Mouse (Mus musculus) kidney, adult 2 months (tissue): ENCODE data around the gene Hist1h2bf. TPM values are rescaled to one million over a fixed set of nuclear protein-coding genes. Genes with fewer than 3 reads are reported as not detected.
A peak's percentile ranks its signal among the peaks of the same experiment; 100 is the strongest.
"Not testable (repeated sequence)": the region's sequence is repeated elsewhere in the genome, so short reads cannot be mapped to it uniquely, and the experiment has no call there.

Experiments used
- DNase-seq: peaks from one replicate; pipeline ENCODE4 v3.0.0; 2021
- H3K27ac ChIP-seq: fragments of 200-500 bp; 2 replicates; pipeline ENCODE4 v1.5.1; 2012; ENCODE audit warnings: low read depth, low read length, control low read depth, inconsistent platforms; ENCODE audit not compliant: insufficient read depth
- H3K27me3 ChIP-seq: fragments of 200-500 bp; replicated peaks from 2 replicates; pipeline ENCODE4 v1.6.1; 2012; ENCODE audit warnings: mild to moderate bottlenecking, moderate library complexity, low read length, inconsistent platforms; ENCODE audit not compliant: control insufficient read depth, insufficient read depth
- H3K36me3 ChIP-seq: fragments of 200-500 bp; 2 replicates; pipeline ENCODE4 v1.6.1; 2012; ENCODE audit warnings: mild to moderate bottlenecking, moderate library complexity, low read length, inconsistent platforms; ENCODE audit not compliant: control insufficient read depth, insufficient read depth
- H3K4me1 ChIP-seq: fragments of 200-500 bp; 2 replicates; pipeline ENCODE4 v1.6.1; 2011; ENCODE audit warnings: low read length; ENCODE audit not compliant: control insufficient read depth, insufficient read depth
- H3K4me3 ChIP-seq: fragments of 200-500 bp; 2 replicates; pipeline ENCODE4 v1.5.1; 2011; ENCODE audit warnings: mild to moderate bottlenecking, low read depth, low read length, control low read depth; ENCODE audit not compliant: insufficient read depth
- CTCF ChIP-seq: fragments of 200-500 bp; conservative IDR thresholded peaks from 2 replicates; pipeline ENCODE4 v1.5.1; 2011; ENCODE audit warnings: low read depth, mild to moderate bottlenecking, control low read depth, low read length, moderate library complexity, mixed read lengths; ENCODE audit not compliant: insufficient read depth, insufficient read length
- POLR2A ChIP-seq: fragments of 200-500 bp; IDR thresholded peaks from one replicate; pipeline ENCODE4 v1.6.1; 2011; ENCODE audit warnings: low read depth, low read length, control low read depth
- WGBS: fragments of 180-500 bp; shearing (Covaris S2); methylation state at CpG from one replicate; pipeline ENCODE4 v1.1.7; 2018; 5-methylcytosine and 5-hydroxymethylcytosine counted together
- polyA plus RNA-seq: library from polyadenylated mRNA; depleted of rRNA; stranded (reverse); fragments of >200 nt; gene quantifications from 2 replicates; pipeline ENCODE4 v1.2.3, GENCODE M21; 2012

Gene Hist1h2bf
- polyA plus RNA-seq, 1 experiment: 0.30 TPM

DNA sequence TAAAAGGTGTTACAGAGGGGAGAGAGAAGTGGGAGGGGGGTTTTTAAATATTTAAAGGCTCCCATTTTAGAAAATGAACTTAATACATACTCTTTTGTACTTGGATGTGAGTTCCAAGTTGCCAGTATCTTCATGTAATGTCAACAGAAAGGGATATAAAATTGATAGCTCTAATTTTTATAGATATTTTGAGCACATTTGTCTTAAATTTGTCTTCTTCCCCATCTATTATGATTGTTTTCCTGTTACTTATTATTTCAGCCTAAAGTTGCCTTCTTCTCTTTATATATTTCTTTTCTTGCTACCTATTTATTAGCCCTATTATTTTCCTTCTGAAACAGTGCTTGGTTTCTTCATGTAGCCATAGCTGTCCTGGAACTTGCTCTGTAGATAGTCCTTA, 21.0 kb downstream of the Hist1h2bf start, which contains the start of gene Hist1h1d:
Gene Hist1h1d, plus strand, starts transcription at position 301 of the 400 bp plus-strand sequence.
- Histone ChIP-seq H3K4me3 (no peak within 1 kb of the TSS), H3K4me1 (no peaks in the 10 kb centered on the region), H3K27ac (no peak within 1 kb of the TSS), H3K36me3 (no peaks in the 10 kb centered on the region), H3K27me3 (no peaks in the 10 kb centered on the region)
- DNase-seq: no peak
- no peak for TF ChIP-seq POLR2A
- no peak for TF ChIP-seq CTCF

DNA sequence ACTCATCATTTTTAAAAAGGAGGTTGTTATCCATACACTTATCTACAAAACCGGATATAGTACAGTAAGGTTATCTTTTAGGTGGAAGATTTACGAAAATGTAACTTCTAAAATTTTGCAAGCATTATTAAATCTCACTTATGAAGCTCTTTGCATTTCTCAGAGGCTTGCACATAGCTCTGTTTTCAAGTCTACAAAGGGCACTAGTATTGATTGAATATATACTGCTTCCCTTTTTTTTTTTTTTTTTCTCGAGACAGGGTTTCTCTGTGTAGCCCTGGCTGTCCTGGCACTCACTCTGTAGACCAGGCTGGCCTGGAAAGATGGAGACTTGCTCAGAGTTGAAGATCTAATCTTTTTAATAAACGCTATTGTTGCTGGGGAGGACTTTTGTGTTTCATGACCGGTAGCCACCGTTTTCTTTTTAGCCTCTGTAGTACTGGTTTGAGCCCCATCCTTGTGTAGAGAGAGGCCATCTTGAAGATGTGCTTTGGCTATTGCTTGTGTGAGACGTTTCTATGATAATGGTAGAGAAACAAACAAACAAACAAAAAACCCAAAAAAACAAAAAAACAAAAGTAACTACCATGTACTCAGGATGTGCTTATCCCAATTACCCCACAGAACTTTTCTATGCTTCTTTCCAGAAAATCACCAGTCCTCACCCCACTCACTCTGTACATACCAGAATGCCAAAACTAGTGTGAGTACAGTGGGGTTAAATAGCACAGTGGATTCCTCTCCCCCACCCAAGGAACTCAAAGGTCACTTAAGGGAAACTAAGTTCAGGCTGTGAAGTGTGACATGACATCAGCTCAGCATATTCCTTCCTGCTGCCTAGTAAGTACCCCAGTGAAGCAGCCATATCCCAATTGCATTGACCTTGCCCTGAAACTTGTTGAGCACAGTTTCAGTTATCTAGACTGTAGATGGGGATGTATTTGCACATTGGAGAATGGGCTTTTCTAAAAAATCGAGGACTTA, 21.8 kb downstream of the Hist1h2bf start:
- 55% methylated on average over 8 of the region's 8 CpGs for WGBS

DNA sequence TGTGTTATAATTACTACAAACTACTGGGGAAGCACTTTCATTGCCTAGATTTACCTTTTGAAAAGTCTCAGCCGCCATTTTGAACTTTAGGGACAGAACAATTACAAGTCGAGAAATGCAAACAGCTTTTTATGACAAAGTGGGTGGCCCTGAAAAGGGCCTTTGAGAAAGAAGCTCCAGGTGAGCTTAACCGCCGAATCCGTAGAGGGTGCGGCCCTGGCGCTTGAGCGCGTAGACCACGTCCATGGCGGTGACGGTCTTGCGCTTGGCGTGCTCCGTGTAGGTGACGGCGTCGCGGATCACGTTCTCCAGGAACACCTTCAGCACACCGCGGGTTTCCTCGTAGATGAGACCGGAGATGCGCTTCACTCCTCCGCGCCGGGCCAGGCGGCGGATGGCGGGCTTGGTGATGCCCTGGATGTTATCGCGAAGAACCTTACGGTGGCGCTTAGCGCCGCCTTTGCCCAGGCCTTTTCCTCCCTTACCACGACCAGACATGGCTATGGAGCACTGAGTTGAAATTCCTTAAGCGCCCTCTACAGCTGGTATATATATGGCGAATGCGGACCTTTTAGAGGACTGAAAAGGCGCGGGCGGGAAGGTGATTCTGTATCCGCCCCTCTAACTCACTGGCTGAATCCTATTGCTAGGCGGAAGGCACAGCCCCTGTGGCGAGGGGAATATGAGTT, 22.7 kb downstream of the Hist1h2bf start, which contains the start of gene Hist1h4f:
Gene Hist1h4f, minus strand, starts transcription at position 503 of the 689 bp plus-strand sequence.
- TF ChIP-seq CTCF: 0 out of 2 replicates have a peak, but pooled peaks have one; percentile 31
- not testable (repeated sequence) for H3K27ac ChIP-seq, H3K4me1 ChIP-seq, H3K27me3 ChIP-seq, H3K36me3 ChIP-seq
- 1% methylated on average over 47 of the region's 47 CpGs for WGBS
- DNase-seq: peak; percentile 88
- peak within 1 kb of the TSS; percentile 59 for H3K4me3 ChIP-seq

More for the DNA sequence above, 21.8 kb downstream of the Hist1h2bf start:
- no peak overlapping the region for H3K27ac ChIP-seq
- no peaks in the 10 kb centered on the region for H3K4me1 ChIP-seq
- H3K4me3 ChIP-seq: no peak overlapping the region; the same call in 1 of the 2 replicates
- H3K36me3 ChIP-seq: no peaks in the 10 kb centered on the region
- no peaks in the 10 kb centered on the region for H3K27me3 ChIP-seq
- DNase-seq: no peak
- TF ChIP-seq CTCF: no peak
- no peak for TF ChIP-seq POLR2A

DNA sequence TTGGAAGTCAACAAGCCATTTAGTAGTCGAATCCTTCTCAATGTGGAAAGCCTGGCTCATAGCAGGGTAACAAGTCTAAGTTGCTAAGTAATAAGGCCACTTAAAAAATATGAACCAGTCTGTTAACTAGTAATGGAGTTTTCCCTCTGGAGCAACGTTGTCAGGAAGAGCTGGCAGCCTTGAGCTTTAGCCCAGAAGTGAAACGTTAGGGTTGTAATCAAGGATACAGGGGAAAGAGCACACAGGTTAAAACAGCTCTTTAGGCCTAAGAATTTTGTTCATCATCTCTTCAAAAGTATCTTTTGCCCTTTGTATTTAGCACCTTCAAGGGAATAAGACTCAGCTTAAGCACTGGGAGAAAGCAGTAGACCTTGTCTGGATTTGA, 23.2 kb downstream of the Hist1h2bf start:
- Histone ChIP-seq H3K27ac (no peak overlapping the region), H3K36me3 (no peaks in the 10 kb centered on the region), H3K4me1 (no peaks in the 10 kb centered on the region), H3K27me3 (no peaks in the 10 kb centered on the region), H3K4me3 (no peak overlapping the region)
- no peak for DNase-seq
- TF ChIP-seq POLR2A (no peak), CTCF (no peak)
- WGBS: 17% methylated on average over 3 of the region's 3 CpGs

DNA sequence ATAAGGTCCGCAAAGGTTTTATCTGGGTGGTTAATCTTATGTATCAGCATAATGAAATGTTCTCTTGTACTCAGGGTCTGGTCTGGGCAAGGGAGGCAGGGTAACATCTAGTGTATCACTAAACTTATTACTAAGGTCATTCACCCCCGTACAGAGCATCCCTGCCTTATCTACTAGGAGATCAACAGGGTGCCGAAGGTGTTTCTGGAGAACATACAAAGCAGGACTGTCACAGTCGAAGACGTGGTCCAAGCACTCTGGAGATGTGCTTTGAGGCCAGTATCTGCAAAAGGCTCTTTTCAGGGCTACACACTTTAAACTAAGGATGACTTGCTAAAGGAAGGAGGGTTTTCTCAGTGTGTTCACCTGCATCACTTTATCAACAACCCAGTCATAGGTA, 27.3 kb downstream of the Hist1h2bf start:
- DNase-seq: no peak
- H3K4me1 ChIP-seq: no peaks in the 10 kb centered on the region
- no peak overlapping the region for H3K4me3 ChIP-seq
- H3K36me3 ChIP-seq: no peaks in the 10 kb centered on the region
- no peak overlapping the region for H3K27ac ChIP-seq
- no peak for TF ChIP-seq CTCF
- no peak for TF ChIP-seq POLR2A
- WGBS: 85% methylated on average over 5 of the region's 5 CpGs
- no peaks in the 10 kb centered on the region for H3K27me3 ChIP-seq

DNA sequence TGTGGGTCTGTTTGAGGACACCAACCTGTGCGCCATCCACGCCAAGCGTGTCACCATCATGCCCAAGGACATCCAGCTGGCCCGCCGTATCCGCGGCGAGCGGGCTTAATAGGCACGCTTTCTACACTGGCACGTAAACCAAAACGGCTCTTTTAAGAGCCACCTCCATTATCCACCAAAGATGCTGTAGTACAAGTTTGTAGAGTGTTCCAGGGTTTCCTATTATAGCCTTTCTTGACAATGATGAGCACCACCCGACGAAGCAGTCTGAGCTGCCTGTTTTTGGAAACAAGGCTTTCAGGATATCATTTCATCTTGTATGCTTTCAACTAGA, 29.2 kb downstream of the Hist1h2bf start:
- not testable (repeated sequence) for H3K4me1 ChIP-seq, DNase-seq, H3K36me3 ChIP-seq, H3K27ac ChIP-seq, H3K27me3 ChIP-seq
- H3K4me3 ChIP-seq: peak overlapping the region; percentile 54
- under 1% methylated on average over 11 of the region's 14 CpGs for WGBS
